Mouse (Mus musculus) brain, embryonic 18.5 days (tissue): ENCODE data around the gene Rnaseh2a.
"Not testable (repeated sequence)": the region's sequence is repeated elsewhere in the genome, so short reads cannot be mapped to it uniquely, and the experiment has no call there.

ENCODE experiments used
- DNase-seq: peaks from one replicate; pipeline ENCODE4 v3.0.0-alpha.2; 2012; ENCODE audit warnings: low read depth, low spot score

Gene Rnaseh2a

GRCm38 (mm10) chr8:84934860-84935259, 34.7 kb downstream of the Rnaseh2a start:
- no peak for DNase-seq

GRCm38 (mm10) chr8:84933767-84934559, 35.6 kb downstream of the Rnaseh2a start:
- no peak for DNase-seq

GRCm38 (mm10) chr8:84930582-84930981, 39.0 kb downstream of the Rnaseh2a start:
- DNase-seq: no peak

- DNase-seq: no peak
Measured at GRCm38 (mm10) chr8:84928456-84929306, 40.9 kb downstream of the Rnaseh2a start.

GRCm38 (mm10) chr8:84927513-84927912, 42.1 kb downstream of the Rnaseh2a start:
- no peak for DNase-seq

GRCm38 (mm10) chr8:84925557-84925956, 44.0 kb downstream of the Rnaseh2a start:
- no peak for DNase-seq

GRCm38 (mm10) chr8:84921596-84921995, 48.0 kb downstream of the Rnaseh2a start:
- DNase-seq: no peak

GRCm38 (mm10) chr8:84918646-84919045, 50.9 kb downstream of the Rnaseh2a start:
- no peak for DNase-seq

GRCm38 (mm10) chr8:84917781-84918180, 51.8 kb downstream of the Rnaseh2a start:
- DNase-seq: no peak

GRCm38 (mm10) chr8:84915269-84915668, 54.3 kb downstream of the Rnaseh2a start:
- DNase-seq: no peak

GRCm38 (mm10) chr8:84913960-84914359, 55.6 kb downstream of the Rnaseh2a start:
- DNase-seq: no peak

GRCm38 (mm10) chr8:84913502-84913900, 56.1 kb downstream of the Rnaseh2a start:
- no peak for DNase-seq

- DNase-seq: no peak
Measured at GRCm38 (mm10) chr8:84912895-84913501, 56.6 kb downstream of the Rnaseh2a start.

- no peak for DNase-seq
Measured at GRCm38 (mm10) chr8:84912391-84912790, 57.2 kb downstream of the Rnaseh2a start.

- no peak for DNase-seq
Measured at GRCm38 (mm10) chr8:84911854-84912253, 57.7 kb downstream of the Rnaseh2a start.

- no peak for DNase-seq
Measured at GRCm38 (mm10) chr8:84910551-84910950, 59.0 kb downstream of the Rnaseh2a start.

GRCm38 (mm10) chr8:84909949-84910348, 59.6 kb downstream of the Rnaseh2a start:
- DNase-seq: no peak

GRCm38 (mm10) chr8:84909162-84909767, 60.3 kb downstream of the Rnaseh2a start:
- DNase-seq: no peak

GRCm38 (mm10) chr8:84908421-84909161, 61.0 kb downstream of the Rnaseh2a start, which contains the start of gene Dnase2a:
Dnase2a (plus strand) TSS chr8:84908560.
- DNase-seq: peak; percentile 57

GRCm38 (mm10) chr8:84907979-84908378, 61.6 kb downstream of the Rnaseh2a start:
- DNase-seq: not testable (repeated sequence)

GRCm38 (mm10) chr8:84907493-84907892, 62.1 kb downstream of the Rnaseh2a start:
- DNase-seq: no peak
